Mouse (Mus musculus) cortical plate, adult 2 months (tissue): ENCODE measurements around the gene Cyp26b1.

ENCODE experiments used
- CTCF ChIP-seq: fragments of 200-500 bp; IDR thresholded peaks from 2 replicates; pipeline ENCODE4 v1.5.1; 2011; ENCODE audit warnings: mild to moderate bottlenecking, control low read depth, low read length; ENCODE audit not compliant: insufficient read depth; ENCODE audit errors: extremely low read depth
- POLR2A ChIP-seq: fragments of 200-500 bp; IDR thresholded peaks from 2 replicates; pipeline ENCODE4 v1.6.1; 2011; ENCODE audit warnings: mild to moderate bottlenecking, low read length, control low read depth; ENCODE audit not compliant: insufficient read depth; ENCODE audit errors: extremely low read depth

GRCm38 (mm10) chr6:84619166-84619565, 25.5 kb upstream of the Cyp26b1 start:
- TF ChIP-seq POLR2A (no peak), CTCF (no peak)
